Mouse (Mus musculus) G1E (cell line): ENCODE data around the gene Dph7. TPM values are rescaled to one million over a fixed set of nuclear protein-coding genes. Genes with fewer than 3 reads are reported as not detected.

Experiments used
- ATAC-seq: 2 replicates; pipeline ENCODE4 v1.8.0; 2016; ENCODE audit warnings: mild to moderate bottlenecking; ENCODE audit not compliant: insufficient number of reproducible peaks, poor library complexity, low FRiP score, severe bottlenecking; ENCODE audit errors: extremely low read depth
- DNase-seq: peaks from one replicate; pipeline ENCODE4 v3.0.0; 2012; ENCODE audit warnings: low spot score
- H3K27me3 ChIP-seq: 2 replicates; pipeline ENCODE4 v1.6.1; 2012; ENCODE audit warnings: mild to moderate bottlenecking, low read length, inconsistent platforms; ENCODE audit not compliant: insufficient read depth
- H3K36me3 ChIP-seq: replicated peaks from 2 replicates; pipeline ENCODE3; 2012; ENCODE audit warnings: mild to moderate bottlenecking, inconsistent platforms
- H3K4me1 ChIP-seq: 2 replicates; pipeline ENCODE4 v1.6.1; 2012; ENCODE audit warnings: low read depth, low read length, inconsistent platforms, mixed read lengths; ENCODE audit not compliant: insufficient read depth
- H3K4me3 ChIP-seq: 2 replicates; pipeline ENCODE4 v1.5.1; 2012; ENCODE audit warnings: low read depth, mild to moderate bottlenecking, inconsistent platforms, low read length, moderate library complexity, mixed read lengths
- H3K9me3 ChIP-seq: replicated peaks from 2 replicates; pipeline ENCODE4 v1.6.1; 2012; ENCODE audit warnings: inconsistent platforms
- CTCF ChIP-seq: IDR thresholded peaks from 2 replicates; pipeline ENCODE4 v1.5.1; 2012; ENCODE audit warnings: low read depth, low read length, inconsistent platforms, mixed read lengths
- GATA1 ChIP-seq: IDR thresholded peaks from 2 replicates; pipeline ENCODE4 v1.6.1; 2012; ENCODE audit warnings: borderline replicate concordance, low read length, inconsistent platforms, mixed read lengths
- GATA2 ChIP-seq: IDR thresholded peaks from 2 replicates; pipeline ENCODE4 v1.6.1; 2012; ENCODE audit warnings: low read depth, low read length, inconsistent platforms, borderline replicate concordance
- POLR2AphosphoS5 ChIP-seq: IDR thresholded peaks from 2 replicates; pipeline ENCODE4 v1.6.1; 2012; ENCODE audit warnings: low read depth, low read length, inconsistent platforms; ENCODE audit not compliant: insufficient replicate concordance
- TAL1 ChIP-seq: conservative IDR thresholded peaks from 2 replicates; pipeline ENCODE4 v1.6.1; 2012; ENCODE audit warnings: low read depth, low read length, inconsistent platforms, mixed read lengths
- polyA plus RNA-seq: library from polyadenylated mRNA; stranded (reverse); fragments of >175 nt; gene quantifications from 2 replicates; pipeline ENCODE4 v1.2.3, GENCODE M21; 2012
- total RNA-seq, 2 experiments: library from RNA; stranded (forward) in 1 of 2; stranded (reverse) in 1 of 2; fragments of 200-1000 nt in 1 of 2; fragments of >200 nt in 1 of 2; fragmentation: Nextera tagmentation in 1 of 2; gene quantifications; 2 replicates each; pipeline ENCODE4 v1.2.3; 2014 to 2017

The Dph7 gene
- total RNA-seq (2014; fragmentation: Nextera tagmentation) (22.0 and 25.6 TPM in 2 replicates), total RNA-seq (2017) (19.8 and 25.1 TPM in 2 replicates), polyA plus RNA-seq (25.1 and 29.4 TPM in 2 replicates)

DNA sequence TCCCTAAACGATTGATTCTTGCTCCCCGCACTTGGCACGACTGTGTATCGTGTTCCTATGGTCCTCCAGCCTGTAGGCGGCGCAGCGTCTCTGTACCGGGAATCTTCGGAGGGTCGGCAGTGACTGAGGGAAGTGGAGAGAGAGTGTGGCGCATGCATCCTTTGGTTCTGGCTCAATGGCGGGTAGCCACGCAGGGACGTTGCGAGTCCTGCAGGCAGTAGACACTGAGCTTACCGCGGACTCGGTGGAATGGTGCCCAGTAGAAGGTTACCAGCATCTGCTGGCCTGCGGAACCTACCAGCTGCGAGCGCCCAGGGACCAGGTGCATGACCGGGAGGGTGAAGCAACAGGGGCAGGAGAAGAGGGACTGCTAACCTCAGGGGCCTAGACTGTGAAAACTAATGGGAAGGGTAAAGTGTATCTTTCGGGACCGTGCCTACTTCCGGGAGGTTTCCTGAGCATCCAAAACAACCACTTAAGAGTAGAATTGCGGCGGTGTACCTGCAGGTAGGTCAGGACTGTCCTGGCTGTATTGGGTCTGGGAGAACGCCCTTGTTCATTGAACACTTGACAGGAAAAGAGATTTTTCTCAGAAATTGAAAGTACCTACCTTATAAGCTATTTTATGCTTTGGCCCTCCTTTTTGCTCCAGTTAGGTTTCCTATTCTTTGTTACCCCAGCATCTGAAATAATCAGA, at the start of gene Dph7:
Dph7 (plus strand) TSS at position 97 of the 697 bp plus-strand sequence.
- H3K27me3 ChIP-seq: no peaks in the 10 kb centered on the region
- H3K4me3 ChIP-seq: peak within 1 kb of the TSS; percentile 96
- peaks cover 87% of the 10 kb centered on the region for H3K36me3 ChIP-seq
- H3K4me1 ChIP-seq: peaks cover 28% of the 10 kb centered on the region
- no peaks in the 10 kb centered on the region for H3K9me3 ChIP-seq
- DNase-seq: peak; percentile 65
- TF ChIP-seq POLR2AphosphoS5: peak; percentile 81; the same call in 1 of the 2 replicates
- TF ChIP-seq GATA2: no peak
- no peak for TF ChIP-seq GATA1
- TF ChIP-seq TAL1: no peak
- peak; percentile 82 for TF ChIP-seq CTCF
- ATAC-seq: peak; percentile 84

DNA sequence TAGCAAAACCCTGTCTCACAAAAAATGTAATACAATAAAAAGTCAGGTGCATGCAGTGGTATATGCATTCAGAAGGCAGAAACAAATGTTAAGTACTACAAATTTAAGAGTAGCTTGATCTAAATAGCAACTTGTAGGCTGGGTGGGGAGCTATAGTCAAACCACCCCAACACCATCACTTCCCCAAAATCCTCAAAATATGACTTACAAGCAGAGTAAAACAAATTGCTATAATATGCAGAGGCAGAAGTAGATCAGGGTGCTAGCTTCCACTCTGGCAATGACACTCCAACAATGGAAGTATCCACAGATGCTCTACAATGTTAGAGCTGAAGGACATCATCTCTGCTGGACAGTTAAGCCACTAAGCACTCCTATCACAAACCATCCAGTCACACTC, 49.6 kb upstream of the Dph7 start:
- H3K9me3 ChIP-seq: no peaks in the 10 kb centered on the region
- ATAC-seq: no peak
- no peak overlapping the region for H3K4me3 ChIP-seq
- DNase-seq: no peak
- H3K36me3 ChIP-seq: peaks cover 44% of the 10 kb centered on the region
- no peaks in the 10 kb centered on the region for H3K27me3 ChIP-seq
- TF ChIP-seq CTCF: no peak
- TF ChIP-seq TAL1: no peak
- TF ChIP-seq GATA1: no peak
- no peak for TF ChIP-seq POLR2AphosphoS5
- no peak for TF ChIP-seq GATA2
- peaks cover 23% of the 10 kb centered on the region for H3K4me1 ChIP-seq

DNA sequence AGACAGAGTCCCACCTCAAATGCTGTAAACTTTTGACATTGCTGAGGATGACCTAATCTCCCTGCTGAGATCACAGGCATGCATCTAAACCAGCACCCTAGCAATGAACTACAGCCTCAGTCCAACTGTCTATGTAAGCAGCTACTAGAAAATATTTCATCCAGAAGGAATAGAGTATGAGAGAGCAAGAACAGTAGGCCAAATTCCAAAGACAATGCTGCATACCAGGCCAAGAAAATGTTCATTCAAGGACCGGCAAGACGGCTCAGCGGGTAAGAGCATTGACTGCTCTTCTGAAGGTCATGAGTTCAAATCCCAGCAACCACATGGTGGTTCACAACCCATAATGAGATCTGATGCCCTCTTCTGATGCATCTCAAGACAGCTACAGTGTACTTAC, 47.4 kb upstream of the Dph7 start:
- peaks cover 33% of the 10 kb centered on the region for H3K4me1 ChIP-seq
- TF ChIP-seq CTCF (no peak), GATA1 (no peak), GATA2 (no peak), POLR2AphosphoS5 (no peak), TAL1 (no peak)
- H3K27me3 ChIP-seq: no peaks in the 10 kb centered on the region
- H3K9me3 ChIP-seq: no peaks in the 10 kb centered on the region
- no peak overlapping the region for H3K4me3 ChIP-seq
- no peak for DNase-seq
- peaks cover 41% of the 10 kb centered on the region for H3K36me3 ChIP-seq
- ATAC-seq: no peak

DNA sequence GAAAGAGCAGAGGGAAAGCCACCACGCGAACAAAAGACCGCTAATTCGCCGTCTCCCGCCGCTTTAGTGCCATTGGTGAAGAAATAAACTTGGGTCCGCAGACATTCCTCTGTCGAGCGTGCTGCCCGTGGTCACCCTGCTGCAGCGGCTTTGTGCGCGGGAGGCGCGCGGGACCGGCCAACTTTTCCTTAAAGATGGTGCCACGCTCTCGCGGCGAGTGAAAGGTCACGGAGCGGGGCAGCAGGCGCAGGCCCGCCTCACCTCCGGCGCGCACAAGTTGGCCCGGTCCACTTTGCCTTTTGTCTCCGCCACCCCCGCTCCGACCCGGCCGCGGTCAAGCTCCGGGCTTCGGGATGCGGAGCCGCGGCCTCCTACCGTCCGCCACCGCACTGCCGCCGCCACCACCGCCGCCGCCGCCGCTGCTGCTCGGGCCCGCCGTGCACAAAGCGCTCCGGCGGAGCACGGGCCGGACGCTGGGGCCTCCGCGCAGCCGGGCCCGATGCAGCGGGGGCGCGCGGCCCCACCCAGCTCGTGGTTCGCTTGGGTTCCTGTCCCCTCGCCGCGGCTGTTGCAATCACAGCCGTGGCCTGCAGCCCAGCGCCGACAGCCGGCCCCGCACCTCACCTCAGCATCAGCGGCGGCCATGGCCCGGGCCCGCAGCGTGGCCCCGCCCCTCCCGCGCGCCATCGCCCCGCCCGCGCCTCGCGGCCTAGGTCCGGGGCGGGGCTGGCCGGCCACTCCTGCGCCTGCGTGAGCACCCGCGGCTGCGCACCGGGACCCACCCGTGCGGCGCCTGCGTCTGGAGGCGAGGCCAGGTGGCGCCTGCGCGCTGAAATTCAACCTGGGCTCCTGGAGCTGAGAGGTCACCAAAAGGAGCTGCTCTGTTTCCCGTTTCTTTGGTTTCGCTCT, 43.0 kb upstream of the Dph7 start, which contains the start of gene Ehmt1:
Ehmt1 (minus strand) TSS at position 685 of the 909 bp plus-strand sequence.
- ATAC-seq: peak; percentile 68
- TF ChIP-seq TAL1: no peak
- no peak for TF ChIP-seq GATA2
- TF ChIP-seq CTCF: no peak
- no peak for TF ChIP-seq POLR2AphosphoS5
- TF ChIP-seq GATA1: no peak
- no peaks in the 10 kb centered on the region for H3K9me3 ChIP-seq
- DNase-seq: peak; percentile 95
- H3K36me3 ChIP-seq: peaks cover 15% of the 10 kb centered on the region
- peak within 1 kb of the TSS; percentile 97 for H3K4me3 ChIP-seq
- peaks cover 24% of the 10 kb centered on the region for H3K4me1 ChIP-seq
- no peaks in the 10 kb centered on the region for H3K27me3 ChIP-seq

DNA sequence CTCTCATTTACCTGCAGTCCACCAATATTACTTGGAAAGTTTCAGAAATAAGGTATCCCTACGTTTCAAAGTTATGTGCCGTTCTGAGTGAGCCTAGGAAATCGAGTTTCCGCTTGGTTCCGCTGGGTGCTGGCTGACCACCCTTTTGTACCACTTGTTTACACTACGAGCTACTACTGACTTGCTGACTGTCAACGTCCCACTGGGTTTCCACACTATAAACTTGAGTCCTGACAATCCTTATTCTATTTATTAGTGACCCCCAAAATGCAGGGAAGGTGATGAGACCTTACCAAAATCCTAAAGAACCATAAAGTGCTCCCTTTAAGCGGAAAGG, 42.4 kb upstream of the Dph7 start:
- Histone ChIP-seq H3K36me3 (peaks cover 14% of the 10 kb centered on the region), H3K27me3 (no peaks in the 10 kb centered on the region), H3K4me3 (peak overlapping the region; percentile 97), H3K9me3 (no peaks in the 10 kb centered on the region), H3K4me1 (peaks cover 21% of the 10 kb centered on the region)
- peak; percentile 19 for DNase-seq
- TF ChIP-seq CTCF (no peak), POLR2AphosphoS5 (no peak), GATA1 (no peak), TAL1 (no peak), GATA2 (no peak)
- ATAC-seq: no peak

DNA sequence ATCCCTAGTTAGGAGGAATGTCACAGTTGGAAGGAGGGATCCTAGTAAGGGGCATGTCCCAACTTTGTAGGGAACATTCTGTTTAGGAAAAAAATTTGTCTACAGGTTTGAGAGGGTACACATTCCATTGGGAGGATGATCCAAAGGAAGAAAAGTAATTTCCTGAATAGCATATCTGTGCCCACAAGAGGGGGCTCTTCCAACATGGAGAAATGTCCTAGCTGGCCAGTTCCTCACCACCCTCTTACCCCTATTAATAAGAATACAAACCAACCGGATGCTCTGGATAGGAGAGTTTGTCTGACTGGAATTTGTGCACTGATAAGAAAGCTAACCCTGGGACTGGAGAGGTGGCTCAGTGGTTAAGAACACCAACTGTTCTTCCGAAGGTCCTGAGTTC, 38.6 kb upstream of the Dph7 start:
- DNase-seq (no peak), ATAC-seq (no peak)
- 0 out of 2 replicates have a peak, but pooled peaks have one; percentile 14 for TF ChIP-seq CTCF
- no peak for TF ChIP-seq GATA2

More for the DNA sequence above, 38.6 kb upstream of the Dph7 start:
- no peak overlapping the region for H3K4me3 ChIP-seq
- no peaks in the 10 kb centered on the region for H3K9me3 ChIP-seq
- no peaks in the 10 kb centered on the region for H3K27me3 ChIP-seq
- peaks cover 39% of the 10 kb centered on the region for H3K36me3 ChIP-seq
- H3K4me1 ChIP-seq: peaks cover 12% of the 10 kb centered on the region
